Mouse (Mus musculus): ENCODE results near the gene Zranb2.

Zranb2 gene

DNA sequence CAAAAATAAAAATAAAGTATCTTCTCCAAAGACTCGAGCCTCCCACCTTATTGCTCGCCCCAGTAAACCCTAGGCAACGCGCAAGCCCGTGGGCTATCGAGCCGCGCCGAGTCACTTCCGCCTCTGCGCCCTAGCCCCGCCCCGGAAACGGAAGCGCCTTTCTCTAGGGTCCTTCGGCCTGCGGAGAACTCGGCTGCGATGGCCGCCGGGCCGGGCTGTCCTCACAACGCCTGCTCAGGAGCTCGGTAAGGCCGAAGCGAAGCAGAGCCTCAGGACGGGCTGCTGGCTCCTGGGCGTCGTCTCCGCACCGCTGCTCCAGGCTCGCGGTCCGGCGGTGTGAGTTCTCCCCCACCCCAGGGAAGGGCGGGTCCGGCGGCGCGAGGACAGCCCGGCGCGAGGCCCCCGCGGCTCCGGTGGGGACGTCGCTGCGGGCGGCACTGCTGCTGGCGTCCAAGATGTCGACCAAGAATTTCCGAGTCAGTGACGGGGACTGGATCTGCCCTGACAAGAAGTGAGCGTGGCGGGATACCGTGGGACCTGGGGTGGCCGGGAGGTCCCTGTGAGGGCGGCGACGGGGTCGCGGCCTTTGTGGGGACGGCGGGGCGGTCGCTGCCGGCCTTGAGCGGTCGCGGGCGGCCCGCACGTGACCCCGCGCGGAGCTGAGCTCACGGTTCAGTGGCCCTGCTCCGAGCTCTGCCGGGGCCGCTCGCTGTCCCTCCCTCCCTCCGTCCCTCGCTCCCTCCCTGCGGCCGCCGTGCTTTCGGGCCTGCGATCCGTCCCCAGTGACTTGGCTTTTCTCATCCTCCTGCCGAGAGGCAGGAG is at the start of gene Zranb2:
Gene Zranb2, plus strand, starts transcription at position 197 of the 822 bp plus-strand sequence.
- peak; percentile 97 to 98 for DNase-seq

DNA sequence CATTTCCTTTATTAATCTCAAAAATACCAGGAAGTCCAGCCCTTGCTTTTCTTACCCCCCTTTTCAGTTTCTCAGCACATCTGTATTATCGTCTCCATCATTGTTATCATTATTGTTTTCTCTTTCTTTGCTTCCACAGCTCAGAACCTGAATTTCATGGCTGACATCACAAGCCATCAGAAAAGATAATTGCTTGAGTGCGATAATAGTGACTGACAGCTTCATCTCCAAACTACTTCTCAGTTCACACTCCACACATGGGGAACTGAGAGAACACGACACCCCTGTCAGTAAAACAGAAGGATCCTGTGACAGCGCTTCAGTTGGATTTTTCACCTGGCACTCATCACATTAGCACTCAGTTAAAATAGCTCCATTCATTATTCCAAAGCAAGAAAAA is 41.9 kb upstream of the Zranb2 start:
- DNase-seq = no peak

DNA sequence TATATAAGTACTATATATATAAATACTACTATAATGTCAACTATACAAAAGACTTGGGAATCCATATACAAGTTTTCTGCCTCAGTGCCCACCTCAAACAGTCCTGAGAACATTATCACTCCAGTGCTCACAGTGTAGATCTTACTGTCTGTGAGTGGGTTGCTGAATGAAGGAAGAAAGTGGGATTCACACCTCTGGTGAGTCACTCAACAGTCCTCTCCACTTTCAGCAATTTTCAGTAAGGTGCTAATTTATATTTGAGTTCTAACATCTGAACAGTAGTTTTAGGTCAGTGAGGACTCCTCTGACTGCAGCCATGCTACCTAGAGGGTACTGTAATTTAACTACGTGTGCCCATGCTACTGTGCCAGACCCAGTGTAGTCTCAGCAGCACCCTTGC is 31.7 kb upstream of the Zranb2 start:
- no peak for DNase-seq

DNA sequence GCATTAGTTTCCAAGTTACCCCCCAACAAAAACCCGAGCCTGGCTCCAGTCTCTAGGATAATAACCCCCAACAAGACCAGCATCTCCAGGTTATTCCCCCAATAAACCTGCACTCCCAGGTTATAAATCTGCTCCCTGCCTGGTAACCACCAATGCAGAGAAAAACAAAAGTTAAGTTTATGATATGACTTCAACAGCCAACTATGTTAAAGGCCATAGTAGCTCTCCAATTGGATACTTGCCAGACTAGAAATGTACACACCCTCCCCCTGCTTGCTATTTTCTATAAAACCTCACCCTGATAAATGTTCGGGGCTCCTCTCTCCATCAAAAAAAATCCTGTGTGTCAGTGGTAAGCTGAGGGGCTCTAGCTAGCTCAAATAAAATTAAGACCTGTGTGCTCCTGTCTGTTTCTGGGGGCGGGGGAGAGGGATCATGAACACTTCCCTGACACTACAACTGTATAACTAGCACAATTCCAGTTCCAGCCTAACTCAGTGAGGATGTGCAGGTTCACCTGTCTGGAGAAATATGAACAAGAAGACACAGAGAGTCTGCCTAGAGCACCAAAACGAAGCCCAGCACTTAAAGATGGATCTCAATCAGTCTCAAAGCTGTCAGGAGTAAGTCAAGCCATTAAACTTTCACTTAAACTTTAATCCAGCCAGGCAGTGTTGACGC is 19.7 kb upstream of the Zranb2 start:
- DNase-seq = no peak

DNA sequence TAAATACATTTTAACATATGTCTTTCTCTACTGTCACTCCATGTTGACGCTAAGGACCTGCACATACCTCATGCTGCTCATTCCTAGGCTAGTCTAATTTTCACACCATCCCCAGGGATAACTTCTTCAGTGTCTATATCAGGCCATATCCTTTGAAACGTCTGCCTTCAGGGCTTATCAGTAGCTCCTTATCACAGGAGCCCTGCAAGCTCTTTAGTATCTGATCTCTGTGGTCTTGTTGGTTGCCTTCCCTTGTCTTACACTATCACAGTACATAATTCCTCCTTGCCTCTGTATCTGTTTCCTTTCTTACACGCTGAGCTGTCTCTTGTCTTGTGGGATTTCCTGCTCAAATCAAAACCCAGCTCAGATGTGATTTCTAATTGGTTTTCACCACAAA is 17.5 kb upstream of the Zranb2 start:
- no peak for DNase-seq

DNA sequence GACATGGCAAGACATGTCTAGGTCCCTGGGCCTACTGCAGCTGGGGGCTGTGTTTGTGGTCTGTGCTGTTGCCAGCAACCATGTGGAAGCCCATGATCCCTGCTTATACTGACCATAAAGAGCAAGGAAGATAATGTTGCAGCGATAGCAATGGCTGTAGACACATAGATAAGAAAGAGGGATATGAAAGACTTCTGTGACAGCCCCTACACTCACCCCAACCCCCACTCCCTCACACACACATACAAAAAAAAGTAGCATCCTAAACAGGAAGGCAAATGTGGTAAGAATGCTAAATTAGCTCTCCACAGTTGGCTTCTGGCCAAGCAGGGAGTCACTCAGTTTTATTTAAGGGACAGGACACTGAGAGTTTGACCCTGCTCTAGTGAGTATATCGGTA is 16.0 kb upstream of the Zranb2 start:
- DNase-seq = peak in 1 of 2 experiments; percentile 5

DNA sequence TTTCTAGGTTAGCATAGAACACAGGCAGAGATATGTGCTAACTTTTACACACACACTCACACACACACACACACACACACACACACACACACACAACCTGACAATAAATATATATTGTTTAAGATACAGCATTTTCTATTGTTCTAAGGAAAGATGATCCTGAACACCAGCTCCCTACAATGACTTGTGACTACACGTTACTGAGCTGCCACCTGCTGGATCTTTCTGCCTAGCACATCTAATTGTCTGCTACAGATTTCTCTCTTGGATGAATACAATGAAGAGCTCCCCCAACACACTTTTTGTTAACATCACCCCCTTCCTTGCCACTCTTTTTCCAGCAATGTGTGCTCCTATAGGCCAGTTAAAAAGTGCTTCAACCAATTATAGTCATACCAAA is 13.5 kb upstream of the Zranb2 start:
- peak; percentile 71 to 83 for DNase-seq

DNA sequence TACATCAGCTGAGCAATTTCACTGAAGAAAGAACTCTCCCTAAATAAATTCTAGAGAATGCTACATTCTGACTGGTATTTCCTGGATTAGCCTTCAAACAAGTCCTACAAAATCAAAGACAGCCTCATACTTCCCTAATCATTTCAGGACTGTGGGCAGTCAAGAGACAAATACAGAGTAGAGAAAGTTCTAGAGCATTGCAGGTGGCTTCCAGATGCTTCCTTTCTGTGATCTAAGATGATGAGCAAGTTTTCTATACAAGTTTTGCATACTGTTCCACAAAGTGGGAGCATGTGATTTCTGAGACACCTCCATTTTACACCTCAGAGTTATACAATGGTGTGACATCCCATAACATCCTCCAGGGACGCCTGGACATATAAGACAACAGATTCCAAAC is 10.1 kb upstream of the Zranb2 start:
- DNase-seq = no peak

DNA sequence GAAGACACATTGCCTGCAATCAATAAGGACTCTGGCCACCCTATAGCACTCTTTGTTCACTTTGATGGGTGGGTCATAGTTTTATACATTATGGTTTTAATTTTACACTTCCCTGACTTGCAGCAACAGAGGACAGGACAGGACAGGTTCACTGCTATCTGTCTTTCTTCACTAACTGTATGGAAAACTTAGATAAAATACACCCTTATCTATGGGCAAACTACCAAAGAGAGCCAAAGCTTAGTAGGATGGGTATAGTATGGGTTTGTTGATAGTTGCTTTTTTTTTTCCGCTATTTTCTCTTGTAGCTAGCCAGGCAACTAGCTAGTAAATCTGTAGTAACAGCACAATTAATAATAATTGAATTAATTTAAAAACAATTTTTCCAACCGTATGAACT is 2.4 kb upstream of the Zranb2 start:
- no peak for DNase-seq

DNA sequence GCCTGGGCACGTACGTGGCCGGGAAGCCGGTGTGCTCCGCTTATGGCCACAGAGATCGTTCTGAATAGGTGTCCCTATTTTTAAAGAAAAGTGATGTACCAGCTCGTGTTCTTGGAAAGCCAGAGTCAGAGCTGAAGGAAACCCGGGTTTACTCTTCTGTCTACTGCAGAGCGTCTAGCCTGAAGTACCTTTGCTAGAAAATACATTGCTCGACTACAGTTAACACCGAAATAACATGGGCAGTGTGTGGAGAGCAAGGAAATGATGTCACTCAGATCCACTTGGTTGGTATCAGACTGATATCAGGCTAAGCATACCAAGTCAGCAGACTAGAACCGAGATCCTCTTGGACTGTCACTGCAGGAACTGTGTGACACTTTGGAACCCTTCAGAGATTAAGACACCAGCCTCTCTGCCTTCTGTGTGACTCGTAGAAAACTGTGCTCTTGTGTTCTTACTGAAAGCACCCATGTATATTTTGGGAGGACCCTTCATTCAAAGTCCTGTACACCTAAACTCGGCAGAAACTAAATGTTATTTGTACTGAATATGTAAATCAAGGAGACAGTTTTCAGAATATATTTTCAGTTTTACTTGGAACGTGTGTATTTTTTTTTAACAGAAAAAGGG is 941 bp downstream of the Zranb2 start:
- DNase-seq = no peak

DNA sequence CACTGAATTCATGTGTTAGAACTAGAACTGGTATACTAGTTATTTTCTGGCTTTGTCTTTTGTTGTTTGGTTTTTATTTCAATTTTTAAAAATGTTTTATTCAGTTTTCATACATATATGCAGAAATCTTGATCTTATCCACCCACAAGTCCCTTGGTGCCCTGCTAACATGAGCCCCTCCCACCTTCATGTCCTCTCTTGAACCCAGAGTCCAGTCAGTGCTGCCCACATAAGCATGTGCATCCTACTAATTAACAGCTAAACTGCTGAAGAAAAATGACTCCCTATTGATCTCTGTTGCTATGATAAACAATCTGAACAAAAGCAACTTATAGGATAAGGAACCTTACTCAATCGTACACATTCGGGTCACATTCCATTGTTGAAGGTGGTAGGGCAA is 15.4 kb downstream of the Zranb2 start:
- DNase-seq = no peak

DNA sequence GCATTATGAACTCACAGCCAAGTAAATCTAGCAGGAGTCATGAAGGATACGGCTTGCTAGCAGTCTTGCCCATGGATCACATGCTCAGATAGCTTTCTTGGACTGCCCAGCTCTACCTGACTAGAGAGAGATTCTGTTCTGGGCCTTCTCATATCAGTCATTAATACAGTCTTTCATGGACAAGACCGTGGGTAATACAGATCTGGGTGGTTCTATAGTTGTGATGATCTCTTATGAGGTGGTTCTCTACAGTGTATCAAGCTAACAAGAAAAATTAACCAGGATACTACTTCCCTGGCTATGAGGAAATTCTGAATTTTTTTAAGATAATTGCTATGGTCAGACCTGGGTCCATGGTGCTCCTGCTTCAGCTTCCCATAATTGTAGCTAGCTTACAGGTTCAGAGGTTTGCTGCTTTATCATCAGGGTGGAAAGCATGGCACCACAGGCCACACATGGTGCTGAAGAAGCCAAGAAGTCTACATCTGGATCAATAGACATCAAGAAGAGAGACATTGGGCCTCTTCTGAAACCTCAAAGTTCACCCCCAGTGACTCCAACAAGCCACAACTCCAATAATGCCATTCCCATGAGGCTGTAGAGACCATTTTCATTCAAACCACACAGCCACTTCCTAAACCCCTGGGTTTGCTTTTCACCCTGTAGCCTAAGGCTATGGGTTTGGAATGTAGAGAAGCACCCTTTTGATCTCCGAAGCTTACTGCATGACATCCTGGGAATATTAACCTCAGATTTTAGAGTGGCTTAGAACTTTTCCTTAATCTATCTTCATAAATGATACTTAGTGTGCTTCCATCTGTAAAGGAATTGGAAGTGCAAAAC is 16.0 kb downstream of the Zranb2 start:
- no peak for DNase-seq

DNA sequence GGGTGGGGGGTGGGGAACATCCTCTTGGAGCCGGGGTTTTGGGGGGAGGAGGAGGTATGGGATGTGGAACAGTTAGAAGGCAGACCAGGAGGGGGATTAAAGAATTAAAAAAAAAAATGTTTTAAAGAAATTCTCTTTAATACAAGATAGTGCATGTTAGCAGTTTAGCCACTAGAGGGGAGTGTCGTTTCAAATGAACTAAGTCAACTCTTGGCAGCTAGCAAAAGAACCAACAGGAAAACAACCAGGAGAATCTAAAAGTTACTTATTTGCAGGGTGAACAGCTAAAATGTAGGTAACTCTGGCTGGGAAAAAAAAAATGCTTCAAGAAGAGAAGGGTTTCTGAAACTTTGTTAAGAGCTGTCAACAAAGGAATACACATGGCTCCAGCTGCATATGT is 31.2 kb downstream of the Zranb2 start:
- no peak for DNase-seq

DNA sequence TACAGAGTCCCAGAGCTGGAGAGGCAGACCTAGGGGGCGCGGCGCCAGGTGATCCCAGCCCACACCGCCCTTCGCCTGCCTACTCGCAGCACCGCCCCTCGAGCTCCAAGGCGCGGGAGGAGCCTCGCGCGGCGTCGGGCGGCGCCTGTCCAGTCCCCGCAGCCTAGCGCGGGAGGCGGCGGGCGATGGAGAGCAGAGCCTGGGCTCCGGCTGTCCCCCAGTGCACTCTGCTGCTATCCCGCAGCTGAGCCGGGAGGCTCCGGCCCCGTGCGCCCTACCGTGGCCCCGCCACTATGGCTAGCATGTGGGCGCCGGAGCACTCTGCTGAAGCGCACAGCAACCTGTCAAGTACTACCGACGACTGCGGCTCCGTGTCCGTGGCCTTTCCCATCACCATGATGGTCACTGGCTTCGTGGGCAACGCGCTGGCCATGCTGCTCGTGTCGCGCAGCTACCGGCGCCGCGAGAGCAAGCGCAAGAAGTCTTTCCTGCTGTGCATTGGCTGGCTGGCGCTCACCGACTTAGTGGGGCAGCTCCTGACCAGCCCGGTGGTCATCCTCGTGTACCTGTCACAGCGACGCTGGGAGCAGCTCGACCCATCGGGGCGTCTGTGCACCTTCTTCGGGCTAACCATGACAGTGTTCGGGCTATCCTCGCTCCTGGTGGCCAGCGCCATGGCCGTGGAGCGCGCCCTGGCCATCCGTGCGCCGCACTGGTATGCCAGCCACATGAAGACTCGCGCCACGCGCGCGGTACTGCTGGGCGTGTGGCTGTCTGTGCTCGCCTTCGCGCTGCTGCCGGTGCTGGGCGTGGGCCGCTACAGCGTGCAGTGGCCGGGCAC is 33.0 kb downstream of the Zranb2 start, which contains the start of gene Ptger3:
Gene Ptger3, plus strand, starts transcription at position 168 of the 841 bp plus-strand sequence.
- DNase-seq = peak; percentile 12 to 21

DNA sequence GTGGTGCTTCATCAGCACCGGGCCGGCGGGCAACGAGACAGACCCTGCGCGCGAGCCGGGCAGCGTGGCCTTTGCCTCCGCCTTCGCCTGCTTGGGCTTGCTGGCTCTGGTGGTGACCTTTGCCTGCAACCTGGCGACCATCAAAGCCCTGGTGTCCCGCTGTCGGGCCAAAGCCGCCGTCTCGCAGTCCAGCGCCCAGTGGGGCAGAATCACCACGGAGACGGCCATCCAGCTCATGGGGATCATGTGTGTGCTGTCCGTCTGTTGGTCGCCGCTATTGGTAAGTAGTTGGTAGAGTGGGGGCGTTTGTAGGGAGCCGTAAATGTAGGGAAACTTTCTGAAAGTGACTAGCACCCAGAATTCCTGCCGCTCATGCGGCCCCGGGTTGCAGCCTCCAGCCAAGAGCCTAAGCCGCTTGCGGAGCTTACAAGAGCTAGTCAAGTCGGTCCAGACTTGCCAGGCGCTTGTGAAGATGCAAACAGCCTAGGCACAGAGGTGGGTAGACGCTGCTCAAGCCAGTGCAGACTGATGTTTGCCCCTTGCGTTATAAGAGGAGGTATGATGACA is 33.7 kb downstream of the Zranb2 start:
- DNase-seq = peak in 1 of 2 experiments; percentile 5

DNA sequence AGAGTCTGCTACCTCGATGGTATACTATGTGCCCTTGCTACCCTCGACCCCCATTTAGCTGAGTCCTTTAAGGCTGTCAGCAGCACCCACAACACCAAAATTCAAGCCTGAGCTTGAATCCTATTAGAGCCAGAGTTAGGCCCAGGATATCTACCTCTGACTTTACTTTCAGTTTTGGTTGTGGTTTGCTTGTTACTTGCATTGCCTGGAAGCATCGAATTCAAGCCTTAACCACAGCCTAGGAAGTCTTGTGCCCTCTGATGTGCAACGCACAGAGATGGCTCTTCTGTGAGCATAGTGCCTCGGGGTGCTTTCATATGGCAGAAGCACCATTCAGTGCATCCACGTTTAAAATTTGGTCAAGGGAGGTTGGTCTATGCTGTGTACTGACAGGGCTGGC is 38.1 kb downstream of the Zranb2 start:
- no peak for DNase-seq

DNA sequence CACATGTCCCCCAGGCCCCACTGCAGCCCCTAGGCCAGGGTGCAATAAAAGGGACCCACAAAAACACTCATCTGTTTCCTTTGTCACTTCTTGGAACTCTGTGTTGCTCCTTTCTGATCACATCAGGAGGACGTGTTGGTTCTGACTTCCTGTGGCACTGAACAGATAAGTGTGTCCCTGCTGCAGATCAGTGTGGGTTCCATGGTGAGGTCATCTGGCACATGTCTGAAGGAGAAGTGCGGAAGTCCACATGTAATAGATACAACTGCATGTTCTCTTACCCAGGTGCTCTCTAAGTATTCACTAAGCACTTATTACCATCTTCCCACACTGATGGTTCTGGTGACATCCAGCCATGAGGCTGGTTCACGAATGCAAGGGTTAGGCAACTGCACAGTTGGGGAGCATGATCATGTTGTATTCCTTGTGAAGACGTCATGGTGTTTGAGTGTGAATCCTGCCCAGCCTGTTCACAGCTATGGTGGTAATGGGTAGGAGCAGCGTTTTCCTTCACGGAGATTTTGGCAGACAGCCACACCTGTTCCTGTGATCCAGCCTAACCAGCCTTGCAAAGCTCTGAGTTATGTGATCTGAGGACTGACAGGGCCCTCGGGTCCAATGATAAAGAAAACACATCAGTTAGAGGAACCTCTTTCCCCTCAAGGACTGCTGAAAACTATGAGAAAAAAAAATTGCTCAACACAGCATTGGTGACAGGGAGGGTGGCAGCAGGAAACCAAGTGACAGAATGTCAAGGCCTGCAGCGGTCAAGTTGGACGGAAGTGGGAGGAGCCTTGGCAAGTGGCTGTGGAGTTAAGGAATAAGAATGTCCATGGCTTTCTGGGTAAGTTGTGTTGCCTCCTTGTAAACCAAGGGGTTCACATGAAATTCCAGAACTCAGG is 41.7 kb downstream of the Zranb2 start:
- no peak for DNase-seq

DNA sequence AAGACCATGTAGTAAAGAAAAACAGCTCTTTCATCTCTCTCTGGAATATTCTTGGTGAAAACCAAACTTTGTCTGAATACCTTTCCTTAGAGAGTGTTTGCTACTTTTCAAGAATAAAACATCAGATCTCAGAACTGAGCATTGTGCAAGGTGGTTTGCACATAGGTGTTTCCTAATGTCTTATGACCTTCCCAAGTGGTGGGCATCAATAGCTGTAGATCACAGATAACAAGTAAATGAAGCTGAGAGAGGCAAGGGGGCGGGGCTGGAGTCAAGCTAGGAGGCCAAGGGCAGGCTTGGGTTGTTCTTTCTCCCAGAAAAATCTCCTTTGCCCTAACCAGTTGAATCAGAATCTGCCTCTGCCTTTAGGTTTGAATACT is 42.4 kb downstream of the Zranb2 start:
- no peak for DNase-seq

DNA sequence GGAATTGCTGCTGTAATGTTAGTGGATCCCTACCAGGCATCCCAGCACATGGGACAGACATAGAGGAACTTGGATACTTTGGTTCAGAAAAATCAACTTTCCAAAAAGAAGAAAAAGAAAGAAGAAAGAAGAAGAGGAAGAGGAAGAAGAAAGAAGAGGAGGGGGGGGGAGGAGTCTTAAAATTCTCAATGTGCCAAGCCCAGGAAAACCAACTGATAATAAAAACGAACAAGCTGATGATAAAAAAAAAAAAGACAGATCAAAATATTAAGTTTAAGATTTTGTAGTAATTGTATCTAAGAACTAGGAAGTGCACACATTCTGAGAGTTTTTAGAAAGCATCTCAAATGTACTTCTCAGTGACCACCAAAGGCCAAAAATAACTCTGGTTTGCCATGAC is 42.9 kb downstream of the Zranb2 start:
- no peak for DNase-seq

DNA sequence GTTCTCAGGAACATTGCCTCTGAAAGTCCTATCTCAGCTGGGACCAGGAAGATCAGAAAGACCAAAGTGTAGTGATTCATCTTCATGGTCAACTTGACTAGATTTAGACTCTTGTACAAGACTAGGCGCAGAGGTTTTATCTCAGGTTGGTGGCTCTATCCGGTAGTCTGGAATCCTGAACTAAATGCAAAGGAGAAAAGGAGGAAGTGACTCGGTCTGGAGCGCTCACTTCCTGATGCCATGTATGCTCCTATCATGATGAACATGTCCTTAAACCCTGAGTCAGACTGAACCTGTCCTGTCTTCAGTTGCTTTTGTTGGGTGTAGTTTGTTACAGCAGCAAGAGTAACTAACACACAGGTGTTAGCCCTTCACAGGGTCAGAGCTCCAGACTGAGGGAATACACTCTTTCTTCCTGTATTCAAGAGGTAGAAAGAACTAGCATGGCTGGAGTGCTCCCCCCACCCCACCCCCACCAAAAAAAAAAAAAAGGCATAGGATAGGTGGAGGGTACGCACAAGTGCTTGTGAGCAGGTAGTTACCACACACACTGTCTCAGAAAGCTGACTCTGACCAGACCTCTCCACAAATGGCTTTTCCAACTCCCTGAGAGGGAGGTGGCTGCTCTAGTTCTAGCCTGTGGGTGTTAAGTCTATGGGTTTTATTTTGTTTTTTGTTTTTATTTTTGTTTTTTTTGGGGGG is 44.7 kb downstream of the Zranb2 start:
- DNase-seq = no peak
